Mouse (Mus musculus): Measurements from ENCODE around the gene Spag7.

- TF ChIP-seq CTCF (IDR thresholded peaks at IDR 0.05; ENCODE audit: low read depth) (no peak), EP300 (IDR thresholded peaks at IDR 0.05; ENCODE audit: low read depth) (no peak)
Measured at GRCm38 (mm10) chr11:70643051-70643450, 26.2 kb downstream of the Spag7 start.

All from liver, embryonic 14.5 days (tissue).